Mouse (Mus musculus): ENCODE results near the gene Hsd17b3. TPM values are rescaled to one million over a fixed set of nuclear protein-coding genes. Genes with fewer than 3 reads are reported as not detected.

Hsd17b3 gene
- total RNA-seq, 2 experiments from 2014 or later, result not detected

GRCm38 (mm10) chr13:64100186-64100585 lies 11.2 kb upstream of the Hsd17b3 start:
- H3K4me3 ChIP-seq, result no peak overlapping the region
- no peak overlapping the region for H3K27ac ChIP-seq
- DNase-seq, result no peak
- TF ChIP-seq CTCF (IDR thresholded peaks at IDR 0.05), result peak; percentile 91
- intact Hi-C loops (cut with DNase I), result no loop called here

GRCm38 (mm10) chr13:64098992-64099391 lies 10.0 kb upstream of the Hsd17b3 start:
- Histone ChIP-seq H3K27ac (no peak overlapping the region), H3K4me3 (no peak overlapping the region)
- DNase-seq, result peak; percentile 24
- TF ChIP-seq CTCF (IDR thresholded peaks at IDR 0.05), result peak; percentile 61
- intact Hi-C loops (cut with DNase I), result no loop called here

- intact Hi-C loops (cut with DNase I), result no loop called here
- peak; percentile 53 for DNase-seq
- peak; percentile 86 for TF ChIP-seq CTCF (IDR thresholded peaks at IDR 0.05)
- no peak overlapping the region for H3K27ac ChIP-seq
- no peak overlapping the region for H3K4me3 ChIP-seq
These were observed 4.3 kb upstream of the Hsd17b3 start for GRCm38 (mm10) chr13:64093341-64093740.

- no peak overlapping the region for H3K4me3 ChIP-seq
- intact Hi-C loops (cut with DNase I), result no loop called here
- DNase-seq, result no peak
- no peak for TF ChIP-seq CTCF (IDR thresholded peaks at IDR 0.05)
- no peak overlapping the region for H3K27ac ChIP-seq
These were observed 3.7 kb upstream of the Hsd17b3 start for GRCm38 (mm10) chr13:64092752-64093151.

- intact Hi-C loops (cut with DNase I), result no loop called here
- no peak for TF ChIP-seq CTCF (IDR thresholded peaks at IDR 0.05)
- H3K4me3 ChIP-seq, result no peak overlapping the region
- no peak for DNase-seq
- no peak overlapping the region for H3K27ac ChIP-seq
These were observed 3.1 kb upstream of the Hsd17b3 start for GRCm38 (mm10) chr13:64092141-64092540.

GRCm38 (mm10) chr13:64091006-64091405 lies 2.0 kb upstream of the Hsd17b3 start:
- intact Hi-C loops (cut with DNase I), result no loop called here
- Histone ChIP-seq H3K4me3 (no peak overlapping the region), H3K27ac (no peak overlapping the region)
- no peak for TF ChIP-seq CTCF (IDR thresholded peaks at IDR 0.05)
- no peak for DNase-seq

GRCm38 (mm10) chr13:64090278-64090677 lies 1.2 kb upstream of the Hsd17b3 start:
- TF ChIP-seq CTCF (IDR thresholded peaks at IDR 0.05), result no peak
- no peak for DNase-seq
- intact Hi-C loops (cut with DNase I), result no loop called here
- Histone ChIP-seq H3K4me3 (no peak overlapping the region), H3K27ac (no peak overlapping the region)

- intact Hi-C loops (cut with DNase I), result no loop called here
These were observed 973 bp downstream of the Hsd17b3 start for GRCm38 (mm10) chr13:64088057-64088456.

GRCm38 (mm10) chr13:64086036-64086435 lies 3.0 kb downstream of the Hsd17b3 start:
- TF ChIP-seq CTCF (IDR thresholded peaks at IDR 0.05), result no peak
- no peak overlapping the region for H3K27ac ChIP-seq
- DNase-seq, result no peak
- no peak overlapping the region for H3K4me3 ChIP-seq
- intact Hi-C loops (cut with DNase I), result no loop called here

More at GRCm38 (mm10) chr13:64088057-64088456, 973 bp downstream of the Hsd17b3 start:
- Histone ChIP-seq H3K27ac (no peak overlapping the region), H3K4me3 (no peak overlapping the region)
- TF ChIP-seq CTCF (IDR thresholded peaks at IDR 0.05), result no peak
- no peak for DNase-seq

- DNase-seq, result no peak
- H3K27ac ChIP-seq, result no peak overlapping the region
- TF ChIP-seq CTCF (IDR thresholded peaks at IDR 0.05), result no peak
- H3K4me3 ChIP-seq, result no peak overlapping the region
- intact Hi-C loops (cut with DNase I), result no loop called here
These were observed 5.7 kb downstream of the Hsd17b3 start for GRCm38 (mm10) chr13:64083331-64083730.

GRCm38 (mm10) chr13:64081012-64081919 lies 7.8 kb downstream of the Hsd17b3 start:
- TF ChIP-seq CTCF (IDR thresholded peaks at IDR 0.05), result no peak
- Histone ChIP-seq H3K4me3 (no peak overlapping the region), H3K27ac (no peak overlapping the region)
- DNase-seq, result no peak
- intact Hi-C loops (cut with DNase I), result no loop called here

- Histone ChIP-seq H3K4me3 (no peak overlapping the region), H3K27ac (no peak overlapping the region)
- DNase-seq, result no peak
- no peak for TF ChIP-seq CTCF (IDR thresholded peaks at IDR 0.05)
- intact Hi-C loops (cut with DNase I), result no loop called here
These were observed 11.4 kb downstream of the Hsd17b3 start for GRCm38 (mm10) chr13:64077591-64077990.

- Histone ChIP-seq H3K27ac (no peak overlapping the region), H3K4me3 (no peak overlapping the region)
- intact Hi-C loops (cut with DNase I), result no loop called here
- TF ChIP-seq CTCF (IDR thresholded peaks at IDR 0.05), result no peak
- no peak for DNase-seq
These were observed 13.0 kb downstream of the Hsd17b3 start for GRCm38 (mm10) chr13:64076074-64076473.

- Histone ChIP-seq H3K4me3 (no peak overlapping the region), H3K27ac (no peak overlapping the region)
- TF ChIP-seq CTCF (IDR thresholded peaks at IDR 0.05), result no peak
- intact Hi-C loops (cut with DNase I), result no loop called here
- DNase-seq, result no peak
These were observed 22.4 kb downstream of the Hsd17b3 start for GRCm38 (mm10) chr13:64066653-64067052.

All from gastrocnemius, adult 2 months (tissue).